Mouse (Mus musculus) midbrain, embryonic 12.5 days (tissue): ENCODE data around the gene Pip5kl1. TPM values are rescaled to one million over a fixed set of nuclear protein-coding genes. Genes with fewer than 3 reads are reported as not detected.

ENCODE experiments used
- ATAC-seq: fragments of 200-750 bp; cut with Nextera tagmentation; 2 replicates; pipeline ENCODE4 v1.8.0; 2017; ENCODE audit warnings: low read depth, moderate TSS enrichment, moderate library complexity; ENCODE audit not compliant: low FRiP score
- H3K27ac ChIP-seq: fragments of 300-500 bp; sonication (generic); replicated peaks from 2 replicates; pipeline ENCODE4 v1.5.1; 2016; ENCODE audit warnings: mild to moderate bottlenecking
- H3K27me3 ChIP-seq: fragments of 300-500 bp; sonication (generic); 2 replicates; pipeline ENCODE4 v1.6.1; 2016; ENCODE audit warnings: mild to moderate bottlenecking
- H3K36me3 ChIP-seq: fragments of 300-500 bp; sonication (generic); 2 replicates; pipeline ENCODE4 v1.6.1; 2016
- H3K4me1 ChIP-seq: fragments of 300-500 bp; sonication (generic); 2 replicates; pipeline ENCODE4 v1.6.1; 2016
- H3K4me2 ChIP-seq: fragments of 300-500 bp; sonication (generic); replicated peaks from 2 replicates; pipeline ENCODE4 v1.6.1; 2016; ENCODE audit warnings: mild to moderate bottlenecking, moderate library complexity
- H3K4me3 ChIP-seq: fragments of 300-500 bp; sonication (generic); 2 replicates; pipeline ENCODE4 v1.5.1; 2016; ENCODE audit warnings: mild to moderate bottlenecking
- H3K9ac ChIP-seq: fragments of 300-500 bp; sonication (generic); replicated peaks from 2 replicates; pipeline ENCODE4 v1.6.1; 2016; ENCODE audit warnings: mild to moderate bottlenecking, moderate library complexity
- H3K9me3 ChIP-seq: fragments of 300-500 bp; sonication (generic); 2 replicates; pipeline ENCODE4 v1.6.1; 2016; ENCODE audit warnings: mild to moderate bottlenecking
- WGBS: fragments of 180-500 bp; shearing (Covaris S2); methylation state at CpG from one replicate; pipeline ENCODE4 v1.1.7; 2016; 5-methylcytosine and 5-hydroxymethylcytosine counted together
- polyA plus RNA-seq: library from polyadenylated mRNA; unstranded; fragments of >200 nt; fragmentation: Nextera tagmentation; extraction: Ambion mirVana; gene quantifications from 2 replicates; pipeline ENCODE4 v1.2.1, GENCODE M21; 2016

The Pip5kl1 gene
- polyA plus RNA-seq, 1 experiment from 2014 or later = 2.7 TPM

DNA sequence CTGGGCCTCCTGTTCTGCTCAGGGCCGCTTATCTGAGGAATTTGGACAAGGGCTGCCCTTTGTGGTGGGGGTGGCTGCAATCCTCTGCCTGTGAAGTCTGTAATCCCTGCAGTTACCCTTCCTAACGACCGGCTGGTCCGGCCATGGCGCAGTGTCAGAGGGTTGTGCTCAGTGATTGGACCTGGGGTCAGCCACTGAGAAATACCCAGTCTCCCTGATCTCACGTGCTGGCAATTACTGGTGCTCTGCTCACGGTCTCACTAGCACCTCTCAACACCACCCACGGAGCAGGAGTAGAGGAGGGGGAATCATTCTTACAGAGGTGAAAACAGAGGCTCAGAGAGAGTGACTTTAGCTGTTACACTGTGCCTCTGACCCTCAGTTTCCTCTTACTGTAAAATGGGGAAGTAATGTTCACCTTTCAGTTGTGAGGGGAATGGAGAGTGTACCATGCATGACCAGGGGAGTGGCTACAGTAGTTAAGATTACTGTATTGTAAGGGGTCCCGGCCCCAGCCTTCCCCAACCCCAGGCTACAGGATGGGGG is 37.2 kb upstream of the Pip5kl1 start:
- Histone ChIP-seq H3K27ac (0 out of 2 replicates have a peak overlapping the region, but pooled peaks have one; percentile 43), H3K9me3 (no peaks in the 10 kb centered on the region)
- WGBS = 8% methylated on average over 9 of the region's 9 CpGs

DNA sequence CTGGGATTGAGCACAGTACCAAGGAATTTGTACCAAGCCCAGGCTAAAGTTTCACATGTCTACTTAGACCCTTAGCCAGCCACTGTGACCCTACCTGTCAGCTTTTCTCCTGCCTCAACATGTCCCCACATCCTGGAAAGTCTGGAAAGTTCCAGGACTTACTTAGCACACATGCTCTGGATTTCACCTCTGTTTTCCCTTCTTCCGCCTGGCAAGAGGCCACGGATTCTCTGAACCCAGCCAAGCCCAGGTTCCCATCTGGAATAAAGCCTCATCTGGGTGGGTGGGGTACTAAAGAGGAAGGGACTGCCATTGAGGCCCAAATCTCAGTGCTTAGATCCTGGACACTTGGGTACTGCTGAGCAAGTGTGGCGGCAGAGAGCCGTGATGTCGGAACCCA is 36.7 kb upstream of the Pip5kl1 start:
- no peak overlapping the region for H3K27ac ChIP-seq
- H3K9me3 ChIP-seq = no peaks in the 10 kb centered on the region

More for the DNA sequence above, 37.2 kb upstream of the Pip5kl1 start:
- Histone ChIP-seq H3K4me2 (peak overlapping the region; percentile 76), H3K4me3 (peak overlapping the region; percentile 86), H3K27me3 (0 out of 2 replicates have a peak, but pooled peaks cover 4% of the 10 kb centered on the region), H3K4me1 (peaks cover 55% of the 10 kb centered on the region), H3K9ac (peak overlapping the region; percentile 92), H3K36me3 (no peaks in the 10 kb centered on the region)
- ATAC-seq = no peak

DNA sequence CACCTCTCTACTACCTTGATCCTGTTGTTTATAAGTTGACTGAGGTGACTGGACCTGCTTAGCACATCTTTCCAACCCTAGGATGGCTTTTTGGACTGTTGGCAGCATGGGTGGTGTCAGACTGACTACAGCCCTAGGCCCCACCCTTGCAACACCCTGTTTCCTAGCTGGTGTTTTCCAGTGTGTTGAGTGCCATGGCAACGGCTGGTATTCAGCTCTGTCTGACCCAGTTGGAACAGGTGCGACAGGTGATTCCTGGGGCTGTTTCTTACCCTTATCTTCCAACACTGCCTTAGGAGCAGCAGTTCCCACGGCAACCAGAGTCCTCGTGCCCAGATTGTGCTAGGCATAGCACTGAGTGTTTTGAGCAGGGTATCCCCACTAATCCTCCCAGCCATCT is 36.1 kb upstream of the Pip5kl1 start:
- Histone ChIP-seq H3K27me3 (0 out of 2 replicates have a peak, but pooled peaks cover 3% of the 10 kb centered on the region), H3K9ac (no peak overlapping the region), H3K9me3 (no peaks in the 10 kb centered on the region), H3K4me3 (no peak overlapping the region), H3K27ac (no peak overlapping the region), H3K4me2 (peak overlapping the region; percentile 76), H3K36me3 (no peaks in the 10 kb centered on the region), H3K4me1 (peaks cover 53% of the 10 kb centered on the region)
- no peak for ATAC-seq
- WGBS = 69% methylated on average over 4 of the region's 4 CpGs

More for the DNA sequence above, 36.7 kb upstream of the Pip5kl1 start:
- no peak for ATAC-seq
- Histone ChIP-seq H3K4me3 (peak overlapping the region; percentile 86), H3K9ac (peak overlapping the region; percentile 92; the same call in 1 of the 2 replicates), H3K36me3 (no peaks in the 10 kb centered on the region), H3K4me2 (peak overlapping the region; percentile 76), H3K27me3 (0 out of 2 replicates have a peak, but pooled peaks cover 4% of the 10 kb centered on the region), H3K4me1 (peaks cover 55% of the 10 kb centered on the region)
- 85% methylated on average over 5 of the region's 5 CpGs for WGBS

DNA sequence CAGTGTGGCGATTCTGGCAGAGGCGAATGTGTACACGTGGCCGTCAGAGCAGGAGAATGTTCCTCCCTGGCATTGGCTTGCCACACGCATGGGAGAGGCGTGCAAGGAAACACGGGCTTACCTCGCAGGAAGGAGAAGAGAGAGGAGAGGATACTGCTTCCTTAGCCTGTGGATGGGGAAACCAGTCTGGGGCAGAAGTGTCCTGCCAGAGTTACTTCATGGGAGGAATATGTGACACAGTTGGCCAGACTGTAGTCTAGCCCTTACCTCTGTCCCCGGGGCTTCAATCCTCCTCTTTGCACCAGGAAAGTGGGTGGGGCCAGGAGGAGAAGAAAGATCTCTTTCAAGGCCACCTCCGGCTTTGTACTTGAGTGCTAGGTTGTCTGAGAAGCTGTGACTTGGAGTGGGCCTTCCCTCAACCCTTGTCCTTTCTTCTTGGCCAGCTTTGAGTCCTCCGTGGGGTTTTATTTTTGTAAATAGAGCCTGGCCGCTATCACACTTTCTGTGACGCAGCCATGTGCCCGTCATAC is 35.1 kb upstream of the Pip5kl1 start:
- no peak overlapping the region for H3K9ac ChIP-seq
- peaks cover 42% of the 10 kb centered on the region for H3K4me1 ChIP-seq
- no peaks in the 10 kb centered on the region for H3K36me3 ChIP-seq
- H3K27ac ChIP-seq = no peak overlapping the region
- no peaks in the 10 kb centered on the region for H3K9me3 ChIP-seq
- H3K4me2 ChIP-seq = no peak overlapping the region
- no peak for ATAC-seq
- 84% methylated on average over 14 of the region's 14 CpGs for WGBS
- no peak overlapping the region for H3K4me3 ChIP-seq
- no peaks in the 10 kb centered on the region for H3K27me3 ChIP-seq

DNA sequence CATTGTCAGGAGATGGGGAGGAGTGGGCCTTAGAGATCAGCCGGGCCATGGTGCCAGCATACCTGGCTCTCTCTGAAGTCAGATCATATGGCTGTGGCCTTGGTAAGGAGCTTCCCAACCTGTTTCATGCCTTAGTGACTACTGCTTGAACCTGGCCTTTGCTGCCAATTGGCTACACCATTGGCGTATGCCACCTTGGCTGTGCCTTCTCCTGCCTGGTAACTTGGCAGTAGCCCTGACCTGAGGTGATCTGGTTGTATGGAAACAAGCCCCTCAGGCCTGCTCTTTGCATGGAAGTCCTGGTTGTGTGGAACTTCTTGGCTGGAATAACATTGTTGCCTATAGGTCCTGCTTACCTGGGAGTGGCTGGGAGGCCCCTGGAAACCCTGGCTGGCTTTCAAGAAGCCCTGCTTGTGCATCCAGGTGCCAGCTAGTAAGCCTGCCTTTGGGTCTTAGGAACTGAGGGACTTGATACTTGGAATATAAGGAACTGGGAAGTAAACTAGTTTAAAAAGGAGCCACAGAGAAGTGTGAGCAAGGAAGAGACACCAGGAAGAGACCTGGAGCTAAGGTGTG is 33.2 kb upstream of the Pip5kl1 start:
- WGBS = 95% methylated on average over 2 of the region's 2 CpGs

DNA sequence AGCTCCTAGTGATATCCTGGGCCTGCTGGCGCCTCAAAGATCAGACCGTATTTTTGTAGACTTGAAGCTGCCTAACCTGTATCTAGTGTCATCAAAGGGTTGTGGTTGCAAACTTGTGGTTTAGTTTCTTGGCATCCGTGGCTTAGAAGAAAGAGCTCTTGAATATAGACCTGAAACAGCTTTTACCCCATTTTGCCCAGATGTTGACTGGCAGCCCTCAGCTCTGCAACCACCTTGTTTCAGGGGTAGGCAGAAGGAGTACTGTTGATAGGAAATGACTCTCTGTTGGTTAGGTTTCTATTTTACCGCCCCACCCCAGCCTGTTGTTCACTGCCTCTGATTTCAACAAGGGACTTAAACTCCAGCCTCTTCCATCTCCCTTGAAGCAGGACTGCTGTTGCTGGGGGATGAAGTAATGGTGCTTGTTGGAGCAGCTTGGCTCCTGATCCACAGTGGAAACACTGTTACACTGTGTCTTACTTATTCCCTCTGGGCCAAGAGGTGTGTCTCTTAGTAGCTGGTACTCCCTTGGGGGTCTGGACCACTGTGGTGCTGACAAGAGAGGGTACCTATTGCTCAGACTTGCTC is 32.5 kb upstream of the Pip5kl1 start:
- no peaks in the 10 kb centered on the region for H3K27me3 ChIP-seq
- no peaks in the 10 kb centered on the region for H3K36me3 ChIP-seq
- H3K27ac ChIP-seq = no peak overlapping the region
- H3K4me2 ChIP-seq = no peak overlapping the region
- no peak overlapping the region for H3K9ac ChIP-seq
- no peak for ATAC-seq
- peaks cover 28% of the 10 kb centered on the region for H3K4me1 ChIP-seq
- no peak overlapping the region for H3K4me3 ChIP-seq
- no peaks in the 10 kb centered on the region for H3K9me3 ChIP-seq
- WGBS = 96% methylated on average over 4 of the region's 4 CpGs

More for the DNA sequence above, 33.2 kb upstream of the Pip5kl1 start:
- no peaks in the 10 kb centered on the region for H3K27me3 ChIP-seq
- no peak overlapping the region for H3K27ac ChIP-seq
- H3K4me3 ChIP-seq = no peak overlapping the region
- H3K9ac ChIP-seq = no peak overlapping the region
- H3K4me1 ChIP-seq = peaks cover 34% of the 10 kb centered on the region
- no peak for ATAC-seq
- no peaks in the 10 kb centered on the region for H3K36me3 ChIP-seq
- no peaks in the 10 kb centered on the region for H3K9me3 ChIP-seq
- no peak overlapping the region for H3K4me2 ChIP-seq

DNA sequence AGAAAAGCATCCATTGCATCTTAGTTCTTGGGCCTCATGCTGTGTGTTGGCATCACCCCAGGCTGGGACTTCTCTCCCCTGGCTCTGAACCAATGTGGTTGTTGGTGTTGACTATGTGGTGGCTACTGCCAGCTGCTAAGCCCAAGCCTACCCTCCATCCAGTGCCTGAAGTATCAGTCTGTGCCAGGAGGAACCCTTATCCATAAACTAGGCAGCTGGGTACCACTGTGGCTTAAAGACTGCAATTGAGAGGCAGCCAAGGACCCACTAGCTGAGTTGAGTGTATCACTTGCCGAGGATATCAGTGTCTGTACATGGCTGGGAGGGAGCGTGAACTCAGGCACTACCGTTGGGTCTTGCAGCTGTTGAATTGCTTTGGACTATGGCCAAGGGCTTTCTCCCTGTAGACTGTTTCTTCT is 31.6 kb upstream of the Pip5kl1 start:
- Histone ChIP-seq H3K4me1 (peaks cover 18% of the 10 kb centered on the region), H3K4me2 (no peak overlapping the region), H3K4me3 (no peak overlapping the region), H3K9me3 (no peaks in the 10 kb centered on the region), H3K36me3 (no peaks in the 10 kb centered on the region), H3K27me3 (no peaks in the 10 kb centered on the region), H3K27ac (no peak overlapping the region), H3K9ac (no peak overlapping the region)
- no peak for ATAC-seq
- 91% methylated on average over 3 of the region's 3 CpGs for whole genome bisulfite sequencing

DNA sequence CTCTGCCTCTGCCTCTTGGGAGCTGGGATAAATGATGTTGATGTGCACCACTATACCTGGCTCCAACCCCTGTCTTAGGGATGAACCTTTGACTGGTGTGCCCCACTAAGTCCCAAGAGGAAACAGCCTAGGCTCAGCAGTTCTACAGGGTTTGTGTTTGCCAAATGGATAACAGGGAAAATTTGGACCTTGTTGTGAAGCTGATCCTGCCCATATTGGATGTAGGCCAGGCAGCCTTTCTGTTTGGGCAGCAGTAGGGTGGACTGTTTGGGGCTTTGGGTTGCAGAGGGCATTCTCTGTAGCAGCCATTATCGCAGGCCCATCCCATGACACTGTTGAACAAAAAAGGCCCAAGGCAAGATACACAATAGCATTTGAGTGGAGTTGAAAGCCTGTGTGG is 27.6 kb upstream of the Pip5kl1 start:
- Histone ChIP-seq H3K4me2 (no peak overlapping the region), H3K36me3 (no peaks in the 10 kb centered on the region), H3K9ac (no peak overlapping the region), H3K9me3 (no peaks in the 10 kb centered on the region), H3K27ac (no peak overlapping the region), H3K4me1 (0 out of 2 replicates have a peak, but pooled peaks cover 3% of the 10 kb centered on the region), H3K4me3 (no peak overlapping the region), H3K27me3 (no peaks in the 10 kb centered on the region)
- ATAC-seq = no peak
- 84% methylated on average over 1 of the region's 1 CpGs for WGBS

DNA sequence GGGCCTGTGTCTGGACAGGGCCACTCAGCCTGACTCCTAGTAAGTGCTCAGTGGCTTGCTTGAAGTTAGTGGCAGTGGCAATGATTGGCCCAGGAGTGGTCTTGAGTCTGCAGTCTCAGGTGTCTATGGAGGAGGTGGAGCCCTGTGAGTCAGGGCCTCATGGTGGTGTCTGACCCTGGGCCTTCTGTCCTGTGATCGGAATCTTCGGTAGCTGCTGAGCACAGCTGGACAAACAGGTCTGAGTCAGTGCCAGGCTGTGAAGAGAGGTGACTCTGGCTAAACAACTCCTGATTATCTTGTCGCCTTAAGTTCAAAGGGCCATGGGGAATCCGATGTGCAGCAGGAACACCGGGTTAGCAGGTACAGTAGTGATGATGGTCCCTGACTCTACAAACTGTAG is 27.2 kb upstream of the Pip5kl1 start:
- no peak overlapping the region for H3K4me2 ChIP-seq
- no peaks in the 10 kb centered on the region for H3K36me3 ChIP-seq
- WGBS = 89% methylated on average over 5 of the region's 5 CpGs
- H3K27me3 ChIP-seq = no peaks in the 10 kb centered on the region
- ATAC-seq = no peak
- H3K4me3 ChIP-seq = no peak overlapping the region
- no peak overlapping the region for H3K9ac ChIP-seq
- no peaks in the 10 kb centered on the region for H3K9me3 ChIP-seq
- 0 out of 2 replicates have a peak, but pooled peaks cover 3% of the 10 kb centered on the region for H3K4me1 ChIP-seq
- no peak overlapping the region for H3K27ac ChIP-seq

DNA sequence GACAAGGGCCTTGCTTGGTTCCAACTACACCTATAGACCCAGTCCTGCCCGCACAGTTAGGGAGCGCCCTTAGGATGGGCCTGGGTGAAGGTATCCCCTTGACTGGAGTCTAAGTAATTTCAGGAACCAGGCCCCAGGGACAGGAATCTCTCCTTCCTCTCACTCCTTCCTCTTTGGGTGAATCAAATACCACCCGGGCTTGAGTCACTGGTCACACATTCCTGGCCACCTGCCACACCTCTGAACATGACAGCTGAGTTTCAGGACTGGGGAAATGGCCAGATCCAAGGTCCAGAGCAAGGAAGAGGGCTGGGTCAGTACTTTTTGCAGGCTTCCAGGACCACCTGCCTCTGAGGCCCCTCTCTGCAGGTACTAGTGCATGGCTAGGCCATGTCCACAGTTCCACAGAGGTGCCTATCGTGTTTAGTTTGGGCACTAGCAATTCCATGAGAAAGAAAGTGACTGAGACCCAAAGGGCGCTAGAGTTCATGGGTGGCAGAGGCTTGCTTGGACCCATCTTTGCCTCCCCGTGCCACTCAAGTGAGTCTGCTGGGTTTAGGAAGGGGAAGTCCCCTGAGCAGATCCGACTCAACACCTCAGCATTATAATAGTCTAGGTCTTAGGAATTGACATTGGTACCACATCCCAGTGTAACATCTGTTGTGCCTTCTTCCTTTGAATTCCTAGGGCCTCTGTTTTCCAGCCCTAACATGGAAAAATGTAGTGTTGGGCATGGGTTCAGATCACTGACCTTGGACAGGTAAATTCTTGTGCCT is 26.4 kb upstream of the Pip5kl1 start:
- H3K9me3 ChIP-seq = no peaks in the 10 kb centered on the region
- no peaks in the 10 kb centered on the region for H3K27me3 ChIP-seq
- ATAC-seq = no peak
- WGBS = 94% methylated on average over 7 of the region's 7 CpGs
- no peaks in the 10 kb centered on the region for H3K36me3 ChIP-seq
- H3K4me2 ChIP-seq = no peak overlapping the region
- no peak overlapping the region for H3K27ac ChIP-seq
- no peak overlapping the region for H3K9ac ChIP-seq
- H3K4me3 ChIP-seq = no peak overlapping the region
- 0 out of 2 replicates have a peak, but pooled peaks cover 3% of the 10 kb centered on the region for H3K4me1 ChIP-seq

DNA sequence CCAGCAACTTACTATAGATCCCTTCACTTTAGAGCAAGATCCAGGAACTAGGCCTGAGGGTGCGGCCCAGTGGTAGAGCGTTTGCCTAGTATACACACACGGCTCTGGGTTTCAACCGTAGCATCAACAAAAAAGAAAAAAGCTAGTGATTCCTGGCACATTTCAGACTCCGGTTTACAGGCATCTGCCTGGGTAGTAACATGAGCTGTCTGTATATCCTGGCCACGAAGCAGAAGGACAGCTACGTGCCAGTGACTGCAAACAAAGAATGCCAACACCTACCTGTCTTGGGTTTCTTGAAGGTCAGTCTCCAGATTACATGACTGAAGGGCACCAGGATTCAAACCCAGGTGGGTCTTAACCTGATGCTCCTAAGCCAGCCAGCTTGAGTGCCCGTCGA is 25.4 kb upstream of the Pip5kl1 start:
- Histone ChIP-seq H3K9me3 (no peaks in the 10 kb centered on the region), H3K4me2 (no peak overlapping the region), H3K4me1 (0 out of 2 replicates have a peak, but pooled peaks cover 3% of the 10 kb centered on the region), H3K27me3 (no peaks in the 10 kb centered on the region), H3K4me3 (no peak overlapping the region), H3K27ac (no peak overlapping the region), H3K36me3 (no peaks in the 10 kb centered on the region), H3K9ac (no peak overlapping the region)
- 95% methylated on average over 9 of the region's 9 CpGs for WGBS
- ATAC-seq = no peak
